Mouse (Mus musculus): ENCODE measurements around the gene Mfap4. TPM values are rescaled to one million over a fixed set of nuclear protein-coding genes. Genes with fewer than 3 reads are reported as not detected.

The Mfap4 gene
- total RNA-seq, 2 experiments from 2014 or later, result 6.9 to 36.6 TPM

- peak overlapping the region; percentile 56 for H3K27ac ChIP-seq
- no peak for TF ChIP-seq CTCF (IDR thresholded peaks at IDR 0.05)
- DNase-seq, result no peak
- intact Hi-C loops (cut with DNase I), result no loop called here
- H3K4me3 ChIP-seq, result no peak overlapping the region
Measured at GRCm38 (mm10) chr11:61537362-61537761, 52.1 kb downstream of the Mfap4 start.

Other genes with a start within 250 kb of the Mfap4 start
- gene Aldh3a2, start 218.0 kb upstream of the Mfap4 start, total RNA-seq (2021), result 10 to 100 TPM; 12.0 to 13.0 TPM
- not detected for gene Slc47a2, start 142.6 kb upstream of the Mfap4 start, total RNA-seq (2021)
- gene Slc47a1, start 107.1 kb upstream of the Mfap4 start, total RNA-seq (2021), result 10 to 100 TPM; 13.4 to 24.4 TPM
- under 1 TPM in 1 of 2 experiments, not detected in 1; 0.11 TPM for gene Rnf112, start 31.3 kb upstream of the Mfap4 start, total RNA-seq (2021)
- gene Mapk7, start 9.0 kb downstream of the Mfap4 start, total RNA-seq (2021), result 1 to 10 TPM; 2.7 to 2.9 TPM
- gene B9d1, start 19.7 kb downstream of the Mfap4 start, total RNA-seq (2021), result 1 to 10 TPM; 3.4 to 7.0 TPM
- gene Epn2, start 94.3 kb downstream of the Mfap4 start, total RNA-seq (2021), result 10 to 100 TPM; 19.7 to 24.7 TPM
- gene Grap, start 167.8 kb downstream of the Mfap4 start, total RNA-seq (2021), result 1 to 10 TPM; 3.2 to 3.3 TPM
- gene Fam83g, start 198.7 kb downstream of the Mfap4 start, total RNA-seq (2021), result under 1 TPM; 0.28 to 0.33 TPM
- gene Slc5a10, start 235.4 kb downstream of the Mfap4 start, total RNA-seq (2021), result not detected